Mouse (Mus musculus) lung, postnatal 10 days (tissue): Measurements from ENCODE around the gene Gm49336.

Experiments
- DNase-seq: peaks from one replicate; pipeline ENCODE4 v3.0.0; 2021

Gm49336 gene

GRCm38 (mm10) chr14:60219886-60220285 is 31.4 kb downstream of the Gm49336 start:
- no peak for DNase-seq

GRCm38 (mm10) chr14:60217616-60218015 is 33.7 kb downstream of the Gm49336 start:
- no peak for DNase-seq

DNA sequence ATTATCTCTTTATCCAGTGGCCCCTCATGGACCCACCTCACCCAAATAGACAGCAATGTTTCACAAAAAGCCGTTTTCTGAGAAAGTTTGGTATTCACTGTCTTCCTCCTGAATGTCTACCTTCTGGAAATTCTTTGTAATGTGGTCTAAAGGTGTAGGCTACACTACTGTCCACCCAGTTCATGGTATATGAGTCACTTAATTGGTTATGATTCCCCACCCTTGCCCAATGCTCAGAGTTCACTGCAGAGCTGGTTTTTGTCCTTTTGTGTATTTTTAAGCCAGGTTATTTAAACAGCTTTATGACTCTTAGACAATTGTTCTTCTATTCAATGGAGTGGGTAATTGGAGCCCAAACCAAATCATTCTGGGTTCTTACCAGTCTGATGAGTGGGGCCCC is 35.2 kb downstream of the Gm49336 start:
- DNase-seq = no peak

DNA sequence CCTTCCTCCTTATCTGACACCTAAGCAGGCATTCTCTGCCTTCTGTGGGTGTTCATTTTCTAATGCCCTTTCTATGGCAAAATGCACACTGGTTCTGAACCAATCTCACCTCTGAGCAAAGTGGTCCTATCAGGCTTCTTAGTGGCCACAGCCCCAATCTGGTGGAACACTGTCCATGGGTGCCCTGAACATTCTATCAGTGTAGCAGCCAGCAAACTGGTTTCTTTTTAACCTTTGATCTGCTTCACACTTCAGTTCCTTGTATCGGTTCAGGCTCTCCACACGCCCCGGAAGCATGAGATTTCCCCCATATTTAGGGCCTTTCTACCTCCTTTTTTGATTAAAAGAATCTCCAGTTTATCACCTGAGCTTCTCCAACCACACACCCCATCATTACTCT is 36.3 kb downstream of the Gm49336 start:
- no peak for DNase-seq

- DNase-seq = no peak
Observed at GRCm38 (mm10) chr14:60214040-60214439, 37.3 kb downstream of the Gm49336 start.

DNA sequence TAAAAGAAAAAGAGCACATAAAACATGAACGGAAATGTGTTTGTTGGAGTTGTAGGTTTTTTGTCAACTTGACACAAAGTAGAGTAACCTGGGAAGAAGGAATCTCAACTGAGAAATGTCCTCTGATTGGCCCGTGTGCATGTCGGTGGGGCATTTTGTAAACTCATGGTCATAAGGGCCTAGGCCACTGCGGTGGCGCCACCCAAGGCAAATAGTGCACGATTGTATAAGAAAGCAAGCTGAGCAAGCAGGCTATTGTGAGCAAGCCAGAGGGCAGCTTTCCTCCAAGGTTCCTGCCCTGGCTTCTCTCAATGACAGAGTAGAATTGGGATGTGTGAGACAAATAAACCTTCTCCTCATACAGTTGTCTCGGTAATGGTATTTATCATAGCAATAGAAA is 42.1 kb downstream of the Gm49336 start:
- no peak for DNase-seq

DNA sequence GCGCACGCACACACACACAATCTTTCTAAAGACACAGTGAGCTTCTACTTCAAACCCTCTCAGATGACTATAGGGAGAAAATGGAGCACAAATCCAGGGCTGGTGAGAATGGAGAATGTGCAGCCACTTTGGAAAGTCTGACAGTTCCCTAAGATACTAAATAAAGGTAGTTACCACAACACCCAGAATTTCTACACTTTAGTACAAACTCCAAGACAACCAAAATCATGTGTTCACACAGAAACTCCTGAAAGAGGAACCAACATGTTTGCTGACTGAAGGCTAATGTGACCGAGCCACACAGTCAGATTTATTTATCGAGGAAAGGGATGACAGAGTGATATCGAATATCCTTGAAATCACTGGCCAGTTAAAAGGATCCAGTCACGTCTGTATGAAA is 46.3 kb downstream of the Gm49336 start:
- DNase-seq = no peak

DNA sequence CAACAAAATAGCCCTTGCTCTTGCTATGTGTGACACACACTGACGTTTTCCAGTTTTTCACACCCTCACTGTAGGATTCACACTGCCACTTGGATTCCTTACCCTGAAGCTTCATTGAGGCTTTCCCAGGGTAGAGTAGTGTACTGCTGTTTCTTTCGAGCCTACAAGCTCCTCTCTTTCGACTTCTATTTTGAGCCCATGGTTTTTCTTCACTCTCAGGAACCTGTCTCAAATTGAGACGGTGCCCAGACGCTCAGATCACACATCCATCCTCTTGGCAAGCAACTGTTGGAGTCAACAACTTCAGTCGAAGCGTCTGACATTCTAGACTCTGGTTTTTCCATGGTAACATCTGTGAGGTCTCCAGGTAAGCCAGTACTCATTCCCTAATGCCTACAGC is 54.4 kb downstream of the Gm49336 start, which contains the start of gene Atp8a2:
TSS of gene Atp8a2 (minus strand) at position 296 of the 400 bp plus-strand sequence.
- DNase-seq = no peak

DNA sequence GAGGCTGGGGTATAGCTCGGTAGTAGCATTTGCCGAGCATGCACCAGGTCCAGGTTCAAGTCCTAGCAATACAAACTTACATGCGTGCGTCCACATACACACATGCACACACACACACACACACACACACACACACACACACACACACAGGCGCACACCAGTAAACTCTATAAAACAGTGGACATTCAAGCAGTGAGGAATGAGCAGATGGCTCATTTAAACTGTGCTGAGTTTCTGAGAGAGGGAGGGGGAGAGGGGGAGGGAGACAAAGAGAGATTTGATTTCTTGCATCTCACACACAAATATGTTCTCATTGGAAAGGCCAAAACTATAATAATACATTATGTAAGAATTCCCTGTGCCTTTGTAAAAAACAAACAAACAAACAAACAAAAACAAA is 55.3 kb downstream of the Gm49336 start:
- DNase-seq = no peak

- no peak for DNase-seq
Observed at GRCm38 (mm10) chr14:60194606-60195005, 56.7 kb downstream of the Gm49336 start.

- DNase-seq = no peak
Observed at GRCm38 (mm10) chr14:60189771-60190170, 61.5 kb downstream of the Gm49336 start.

GRCm38 (mm10) chr14:60188201-60188825 is 63.0 kb downstream of the Gm49336 start:
- no peak for DNase-seq

GRCm38 (mm10) chr14:60181306-60181705 is 70.0 kb downstream of the Gm49336 start:
- DNase-seq = no peak

GRCm38 (mm10) chr14:60178571-60178955 is 72.7 kb downstream of the Gm49336 start:
- DNase-seq = no peak

DNA sequence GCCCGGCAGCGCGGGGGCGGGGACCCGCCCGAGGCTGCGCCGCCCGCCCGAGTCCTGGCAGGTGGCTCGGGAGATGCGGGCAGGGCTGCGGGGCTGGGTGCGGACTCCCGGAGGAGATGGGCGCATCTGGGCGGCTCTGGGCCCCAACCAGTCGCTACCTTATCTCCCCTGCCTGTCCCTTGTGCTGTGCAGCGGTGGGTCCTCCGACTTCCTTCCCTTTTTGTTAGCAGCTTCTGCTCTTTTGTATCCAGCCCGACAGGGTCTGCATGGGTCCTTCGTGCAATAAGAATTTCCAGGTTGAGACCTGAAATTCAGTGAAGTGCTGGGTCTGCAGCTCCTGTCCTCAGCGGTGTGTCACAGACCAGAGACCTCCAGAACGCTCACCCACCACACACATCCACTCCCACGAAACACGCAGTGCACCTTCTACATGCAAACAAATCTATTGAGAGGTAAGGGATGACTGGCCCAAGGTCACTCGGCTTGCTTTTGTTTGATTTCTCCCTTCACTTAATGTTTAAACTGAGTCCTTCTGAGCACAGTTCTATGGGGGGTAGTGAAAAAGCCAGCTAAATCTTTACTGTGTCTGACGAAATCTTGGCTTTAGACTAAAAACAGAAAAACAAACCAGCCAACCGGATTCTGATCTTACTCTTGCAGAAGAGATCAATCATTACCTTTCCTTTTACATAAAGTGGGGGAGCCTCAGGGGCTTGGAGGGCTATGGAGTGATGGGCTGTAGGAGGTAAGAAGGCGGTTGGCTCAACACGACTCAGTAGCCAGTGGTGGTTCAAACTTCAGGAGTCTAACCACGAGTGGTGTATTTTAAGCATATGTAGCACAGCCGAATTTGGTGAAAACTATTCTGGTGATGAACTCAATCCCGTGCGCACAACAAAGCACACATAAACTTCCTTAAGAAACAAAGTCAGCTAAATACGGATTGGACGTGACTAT is 73.4 kb downstream of the Gm49336 start:
- no peak for DNase-seq

DNA sequence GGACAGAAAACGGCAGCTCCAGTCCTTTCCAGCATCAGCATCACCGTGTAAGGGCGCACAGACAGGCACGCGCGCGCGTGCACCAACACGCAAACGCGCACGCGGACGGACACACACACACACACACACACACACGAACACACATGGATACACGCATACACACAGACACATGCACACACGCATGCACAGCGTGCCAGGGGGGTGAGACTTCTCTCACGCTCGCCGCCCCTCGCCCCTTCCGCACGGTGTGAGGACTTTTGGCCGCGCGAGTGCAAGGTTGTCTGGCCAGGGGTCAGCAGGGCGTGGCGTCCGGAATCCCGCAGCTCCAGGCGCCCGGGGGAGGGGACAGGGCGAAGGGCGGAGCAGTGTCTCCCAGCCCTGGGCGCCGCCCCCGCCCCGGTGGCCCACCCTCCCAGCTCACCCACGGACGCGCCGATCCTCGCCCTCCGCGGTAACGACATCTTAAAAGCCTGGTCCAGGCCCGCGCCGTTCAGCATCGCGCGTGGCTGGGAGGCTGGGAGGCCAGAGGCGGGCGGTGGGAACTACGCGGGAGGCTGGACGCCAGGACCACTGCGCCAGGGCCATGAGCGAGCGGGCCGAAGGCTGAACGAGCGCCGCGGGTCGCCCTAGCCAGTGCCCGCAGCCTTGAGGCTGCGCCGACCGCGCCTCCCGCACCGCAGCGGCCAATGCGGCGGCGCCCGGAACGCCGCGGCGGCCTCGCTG is 74.3 kb downstream of the Gm49336 start:
- DNase-seq = peak; percentile 36

DNA sequence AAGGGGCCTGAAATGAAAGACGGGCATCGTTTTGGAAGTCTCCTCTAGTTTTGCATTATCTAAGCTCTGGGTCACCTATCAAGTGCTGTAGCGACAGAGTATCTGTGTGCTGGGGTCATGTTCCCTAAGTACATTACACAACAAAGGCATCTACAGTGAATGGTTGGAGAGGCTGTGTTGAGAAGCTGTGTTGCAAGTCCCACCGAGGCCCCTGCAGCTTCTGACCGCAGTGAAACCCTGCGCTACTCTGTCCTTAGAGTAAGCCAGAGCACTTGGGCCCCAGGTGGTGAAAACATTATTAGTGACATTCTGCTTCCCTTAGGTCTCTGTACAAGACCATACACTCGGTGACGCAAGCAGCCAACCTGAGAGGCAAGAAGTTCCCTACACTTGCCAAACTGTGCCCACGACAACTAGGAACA is 74.8 kb downstream of the Gm49336 start:
- no peak for DNase-seq

DNA sequence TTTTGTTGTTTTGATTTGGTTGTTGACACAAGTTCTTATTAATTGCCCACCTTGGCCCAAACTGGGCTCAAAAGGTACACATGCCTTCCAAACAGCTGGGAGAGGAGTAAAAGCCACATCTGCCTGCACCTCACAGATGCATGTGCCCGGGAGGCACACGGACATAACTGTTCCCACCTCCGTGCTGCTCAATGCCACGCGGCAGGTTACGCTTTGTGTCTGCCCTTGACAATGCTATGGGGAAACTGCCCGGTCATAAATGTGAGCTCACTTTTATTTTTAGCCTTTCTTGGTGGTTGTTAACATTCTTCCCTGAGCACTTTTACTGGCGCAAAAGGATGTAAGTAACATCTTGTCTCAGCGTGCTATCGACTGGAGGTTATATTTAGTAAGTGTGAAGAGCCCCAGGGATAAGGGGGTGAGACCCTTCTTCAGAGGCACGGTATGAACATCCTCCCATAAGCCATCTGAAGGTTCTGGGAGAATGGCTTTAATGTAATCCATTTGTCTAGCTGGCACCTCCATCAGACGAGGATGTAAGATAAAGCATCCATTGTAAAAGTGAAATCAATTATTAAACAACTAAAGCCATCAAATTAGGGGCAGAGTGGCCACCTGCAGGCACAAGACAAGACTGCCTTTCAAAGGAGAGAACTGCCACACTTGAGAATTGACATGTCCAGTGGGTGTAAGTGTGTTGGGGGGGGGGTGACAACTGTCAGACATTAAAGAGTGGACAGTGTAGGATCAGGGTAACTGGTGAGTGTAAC is 78.8 kb downstream of the Gm49336 start:
- no peak for DNase-seq

DNA sequence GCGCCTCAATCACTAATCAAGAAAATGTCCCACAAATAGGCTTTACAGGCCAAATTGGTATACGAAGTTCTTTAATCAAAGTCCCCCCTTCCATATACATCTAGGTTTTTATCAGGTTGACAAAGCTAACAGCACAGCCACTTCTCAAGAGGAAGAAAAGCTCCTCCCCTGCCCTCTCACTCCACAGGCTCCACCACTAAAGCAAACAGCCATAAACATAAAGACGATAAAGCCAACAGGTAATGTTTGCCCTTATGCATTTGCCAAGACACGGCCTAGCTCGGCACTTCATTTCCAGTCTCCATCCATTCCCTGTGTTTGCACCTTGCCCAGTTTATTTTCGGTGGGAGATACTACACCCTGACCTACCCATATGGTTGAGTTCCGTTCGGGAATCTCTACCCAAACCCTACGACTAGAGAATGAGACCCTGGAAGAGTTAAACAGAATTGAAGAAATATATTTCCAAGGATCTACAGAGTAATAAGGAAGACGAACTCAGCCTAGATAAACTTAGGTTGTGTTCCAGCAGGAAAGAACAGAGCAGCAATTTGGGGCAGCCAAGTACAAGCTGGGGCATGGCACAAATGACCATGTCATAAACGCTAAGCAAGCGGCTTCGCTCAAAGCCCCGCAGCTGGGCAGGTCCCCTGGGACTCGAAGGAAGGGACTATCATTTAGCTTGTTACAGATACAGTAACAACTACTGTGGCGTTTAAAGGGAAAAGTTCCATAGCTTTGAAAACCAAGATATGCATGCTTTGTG is 80.3 kb downstream of the Gm49336 start:
- no peak for DNase-seq

GRCm38 (mm10) chr14:60163367-60163766 is 87.9 kb downstream of the Gm49336 start:
- no peak for DNase-seq
